Mouse (Mus musculus): ENCODE data around the gene Clgn. TPM values are rescaled to one million over a fixed set of nuclear protein-coding genes. Genes with fewer than 3 reads are reported as not detected.

Gene Clgn
- polyA plus RNA-seq, 1 experiment from 2014 or later: 6.5 TPM

- peaks cover 6% of the 10 kb centered on the region for H3K4me1 ChIP-seq (replicated peaks)
- H3K9ac ChIP-seq (replicated peaks): no peak overlapping the region
- H3K36me3 ChIP-seq: no peaks in the 10 kb centered on the region
- no peak overlapping the region for H3K4me2 ChIP-seq (replicated peaks)
- no peak for ATAC-seq
- H3K27ac ChIP-seq: no peak overlapping the region
- H3K27me3 ChIP-seq: peaks cover 4% of the 10 kb centered on the region; the same call in 1 of the 2 replicates
- H3K4me3 ChIP-seq (replicated peaks): no peak overlapping the region
- WGBS: 94% methylated on average over 5 of the region's 5 CpGs
- no peaks in the 10 kb centered on the region for H3K9me3 ChIP-seq
These were observed 4.7 kb downstream of the Clgn start for GRCm38 (mm10) chr8:83394325-83394724.

- Histone ChIP-seq H3K4me3 (replicated peaks) (no peak overlapping the region), H3K9ac (replicated peaks) (no peak overlapping the region), H3K4me2 (replicated peaks) (no peak overlapping the region), H3K36me3 (no peaks in the 10 kb centered on the region), H3K4me1 (replicated peaks) (no peaks in the 10 kb centered on the region), H3K9me3 (no peaks in the 10 kb centered on the region), H3K27ac (no peak overlapping the region), H3K27me3 (no peaks in the 10 kb centered on the region)
- WGBS: 92% methylated on average over 6 of the region's 6 CpGs
- ATAC-seq: no peak
These were observed 7.0 kb downstream of the Clgn start for GRCm38 (mm10) chr8:83396680-83397079.

GRCm38 (mm10) chr8:83397726-83398125, 8.1 kb downstream of the Clgn start:
- Histone ChIP-seq H3K9ac (replicated peaks) (no peak overlapping the region), H3K4me1 (replicated peaks) (no peaks in the 10 kb centered on the region), H3K9me3 (no peaks in the 10 kb centered on the region), H3K4me2 (replicated peaks) (no peak overlapping the region), H3K4me3 (replicated peaks) (no peak overlapping the region), H3K27ac (no peak overlapping the region), H3K36me3 (no peaks in the 10 kb centered on the region), H3K27me3 (no peaks in the 10 kb centered on the region)
- 80% methylated on average over 4 of the region's 4 CpGs for WGBS
- no peak for ATAC-seq

GRCm38 (mm10) chr8:83405548-83405947, 15.9 kb downstream of the Clgn start:
- H3K9me3 ChIP-seq: no peaks in the 10 kb centered on the region
- H3K36me3 ChIP-seq: no peaks in the 10 kb centered on the region
- H3K27me3 ChIP-seq: no peaks in the 10 kb centered on the region
- no peak overlapping the region for H3K9ac ChIP-seq (replicated peaks)
- WGBS: 90% methylated on average over 10 of the region's 10 CpGs
- no peak for ATAC-seq
- no peak overlapping the region for H3K27ac ChIP-seq
- no peak overlapping the region for H3K4me3 ChIP-seq (replicated peaks)
- H3K4me1 ChIP-seq (replicated peaks): no peaks in the 10 kb centered on the region
- H3K4me2 ChIP-seq (replicated peaks): no peak overlapping the region

- Histone ChIP-seq H3K4me2 (replicated peaks) (no peak overlapping the region), H3K36me3 (no peaks in the 10 kb centered on the region)
- 39% methylated on average over 6 of the region's 6 CpGs for WGBS
These were observed 17.2 kb downstream of the Clgn start for GRCm38 (mm10) chr8:83406836-83407235.

DNA sequence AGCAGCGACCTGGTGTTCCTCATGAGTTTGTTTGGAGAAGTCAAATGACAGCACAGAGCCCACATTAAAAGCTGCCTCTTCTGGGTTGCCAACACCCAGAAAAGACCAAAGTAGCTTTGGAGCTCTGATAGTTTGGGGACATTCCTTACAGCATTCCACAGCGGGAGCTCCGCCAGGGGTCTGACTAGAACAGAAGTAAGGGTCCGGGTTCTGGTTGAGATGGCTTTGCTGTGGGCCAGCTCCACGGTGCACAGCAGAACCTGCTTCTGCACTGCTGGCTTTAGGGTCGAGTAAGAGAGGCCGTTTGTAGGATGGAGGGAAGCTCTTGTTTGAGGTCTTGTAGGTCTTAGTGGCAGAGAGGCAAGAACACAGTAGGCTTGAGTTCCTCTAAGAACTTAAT, 18.8 kb downstream of the Clgn start:
- Histone ChIP-seq H3K27ac (no peak overlapping the region), H3K9me3 (no peaks in the 10 kb centered on the region), H3K4me1 (replicated peaks) (no peaks in the 10 kb centered on the region), H3K9ac (replicated peaks) (no peak overlapping the region), H3K27me3 (no peaks in the 10 kb centered on the region), H3K36me3 (no peaks in the 10 kb centered on the region), H3K4me3 (replicated peaks) (no peak overlapping the region), H3K4me2 (replicated peaks) (no peak overlapping the region)
- WGBS: 82% methylated on average over 7 of the region's 7 CpGs
- no peak for ATAC-seq

More at GRCm38 (mm10) chr8:83406836-83407235, 17.2 kb downstream of the Clgn start:
- H3K4me1 ChIP-seq (replicated peaks): no peaks in the 10 kb centered on the region
- ATAC-seq: no peak
- H3K27ac ChIP-seq: no peak overlapping the region
- no peaks in the 10 kb centered on the region for H3K27me3 ChIP-seq
- H3K4me3 ChIP-seq (replicated peaks): no peak overlapping the region
- H3K9me3 ChIP-seq: no peaks in the 10 kb centered on the region
- H3K9ac ChIP-seq (replicated peaks): no peak overlapping the region

- 96% methylated on average over 15 of the region's 15 CpGs for WGBS
- no peaks in the 10 kb centered on the region for H3K27me3 ChIP-seq
These were observed 27.2 kb downstream of the Clgn start for GRCm38 (mm10) chr8:83416878-83417277.

GRCm38 (mm10) chr8:83417970-83418369, 28.3 kb downstream of the Clgn start:
- 83% methylated on average over 6 of the region's 6 CpGs for WGBS
- H3K4me1 ChIP-seq (replicated peaks): 0 out of 2 replicates have a peak, but pooled peaks cover 1% of the 10 kb centered on the region
- no peak overlapping the region for H3K4me2 ChIP-seq (replicated peaks)
- no peaks in the 10 kb centered on the region for H3K27me3 ChIP-seq
- no peak for ATAC-seq
- no peak overlapping the region for H3K9ac ChIP-seq (replicated peaks)
- no peaks in the 10 kb centered on the region for H3K9me3 ChIP-seq
- no peak overlapping the region for H3K27ac ChIP-seq
- H3K36me3 ChIP-seq: no peaks in the 10 kb centered on the region
- H3K4me3 ChIP-seq (replicated peaks): no peak overlapping the region

More at GRCm38 (mm10) chr8:83416878-83417277, 27.2 kb downstream of the Clgn start:
- Histone ChIP-seq H3K4me1 (replicated peaks) (no peaks in the 10 kb centered on the region), H3K27ac (no peak overlapping the region), H3K36me3 (no peaks in the 10 kb centered on the region), H3K4me2 (replicated peaks) (no peak overlapping the region), H3K4me3 (replicated peaks) (no peak overlapping the region), H3K9me3 (no peaks in the 10 kb centered on the region), H3K9ac (replicated peaks) (no peak overlapping the region)
- ATAC-seq: no peak

GRCm38 (mm10) chr8:83418805-83419516, 29.3 kb downstream of the Clgn start:
- Histone ChIP-seq H3K4me2 (replicated peaks) (no peak overlapping the region), H3K9ac (replicated peaks) (no peak overlapping the region), H3K4me1 (replicated peaks) (0 out of 2 replicates have a peak, but pooled peaks cover 3% of the 10 kb centered on the region), H3K36me3 (no peaks in the 10 kb centered on the region), H3K27ac (no peak overlapping the region), H3K27me3 (no peaks in the 10 kb centered on the region), H3K4me3 (replicated peaks) (no peak overlapping the region), H3K9me3 (no peaks in the 10 kb centered on the region)
- ATAC-seq: no peak
- 94% methylated on average over 11 of the region's 11 CpGs for WGBS

- 0 out of 2 replicates have a peak, but pooled peaks cover 3% of the 10 kb centered on the region for H3K4me1 ChIP-seq (replicated peaks)
- no peaks in the 10 kb centered on the region for H3K9me3 ChIP-seq
- H3K36me3 ChIP-seq: no peaks in the 10 kb centered on the region
- no peak overlapping the region for H3K4me2 ChIP-seq (replicated peaks)
- ATAC-seq: no peak
- 100% methylated on average over 1 of the region's 1 CpGs for WGBS
- H3K27ac ChIP-seq: no peak overlapping the region
- H3K9ac ChIP-seq (replicated peaks): no peak overlapping the region
- H3K27me3 ChIP-seq: no peaks in the 10 kb centered on the region
- H3K4me3 ChIP-seq (replicated peaks): no peak overlapping the region
These were observed 31.7 kb downstream of the Clgn start for GRCm38 (mm10) chr8:83421354-83421753.

GRCm38 (mm10) chr8:83423032-83423825, 33.6 kb downstream of the Clgn start:
- Histone ChIP-seq H3K27me3 (no peaks in the 10 kb centered on the region), H3K4me3 (replicated peaks) (no peak overlapping the region), H3K27ac (no peak overlapping the region), H3K36me3 (no peaks in the 10 kb centered on the region), H3K9ac (replicated peaks) (no peak overlapping the region), H3K4me2 (replicated peaks) (no peak overlapping the region), H3K4me1 (replicated peaks) (0 out of 2 replicates have a peak, but pooled peaks cover 3% of the 10 kb centered on the region), H3K9me3 (no peaks in the 10 kb centered on the region)
- no peak for ATAC-seq
- WGBS: 72% methylated on average over 13 of the region's 13 CpGs

GRCm38 (mm10) chr8:83425202-83425601, 35.5 kb downstream of the Clgn start:
- H3K27me3 ChIP-seq: no peaks in the 10 kb centered on the region
- no peak overlapping the region for H3K4me2 ChIP-seq (replicated peaks)
- H3K9ac ChIP-seq (replicated peaks): no peak overlapping the region
- H3K4me1 ChIP-seq (replicated peaks): 0 out of 2 replicates have a peak, but pooled peaks cover 3% of the 10 kb centered on the region
- H3K36me3 ChIP-seq: no peaks in the 10 kb centered on the region
- H3K4me3 ChIP-seq (replicated peaks): no peak overlapping the region
- H3K27ac ChIP-seq: no peak overlapping the region
- no peaks in the 10 kb centered on the region for H3K9me3 ChIP-seq
- no peak for ATAC-seq
- 97% methylated on average over 6 of the region's 6 CpGs for WGBS
